Mouse (Mus musculus) ovary, postnatal 36 days (tissue): ENCODE measurements around the gene Gnpnat1.

Experiments
- DNase-seq: peaks from one replicate; pipeline ENCODE4 v3.0.0; 2022; ENCODE audit warnings: low spot score, mixed read lengths

Gnpnat1 gene

GRCm38 (mm10) chr14:45399836-45400235 lies 4.9 kb downstream of the Gnpnat1 start:
- DNase-seq = no peak

GRCm38 (mm10) chr14:45389194-45389593 lies 15.5 kb downstream of the Gnpnat1 start:
- no peak for DNase-seq

GRCm38 (mm10) chr14:45388345-45389181 lies 16.1 kb downstream of the Gnpnat1 start:
- DNase-seq = peak; percentile 96

GRCm38 (mm10) chr14:45387480-45387879 lies 17.2 kb downstream of the Gnpnat1 start:
- DNase-seq = no peak

GRCm38 (mm10) chr14:45385596-45385995 lies 19.1 kb downstream of the Gnpnat1 start:
- no peak for DNase-seq

- no peak for DNase-seq
Observed at GRCm38 (mm10) chr14:45382912-45383311, 21.8 kb downstream of the Gnpnat1 start.

GRCm38 (mm10) chr14:45380756-45381155 lies 24.0 kb downstream of the Gnpnat1 start:
- no peak for DNase-seq

- no peak for DNase-seq
Observed at GRCm38 (mm10) chr14:45378771-45379170, 25.9 kb downstream of the Gnpnat1 start.

- DNase-seq = no peak
Observed at GRCm38 (mm10) chr14:45365196-45365587, 39.5 kb downstream of the Gnpnat1 start.

GRCm38 (mm10) chr14:45364211-45365195 lies 40.2 kb downstream of the Gnpnat1 start:
- peak; percentile 11 for DNase-seq

- peak; percentile 99 for DNase-seq
Observed at GRCm38 (mm10) chr14:45350931-45351859, 53.5 kb downstream of the Gnpnat1 start, which contains the start of gene Styx. Gene Styx, plus strand, starts transcription at chr14:45351093.

- peak; percentile 90 for DNase-seq
Observed at GRCm38 (mm10) chr14:45329589-45330181, 75.0 kb downstream of the Gnpnat1 start, which contains the start of gene Psmc6. Gene Psmc6, plus strand, starts transcription at chr14:45329788.

- no peak for DNase-seq
Observed at GRCm38 (mm10) chr14:45329018-45329588, 75.6 kb downstream of the Gnpnat1 start.

- no peak for DNase-seq
Observed at GRCm38 (mm10) chr14:45328072-45328713, 76.5 kb downstream of the Gnpnat1 start.
